Mouse (Mus musculus): ENCODE measurements around the gene Ctsw.

- TF ChIP-seq CTCF (IDR thresholded peaks at IDR 0.05; ENCODE audit: low read depth, low read length) (no peak), POLR2A (IDR thresholded peaks at IDR 0.05; ENCODE audit: extremely low read depth, insufficient read depth, low read length) (no peak)
Measured at GRCm38 (mm10) chr19:5425906-5426565, 42.3 kb downstream of the Ctsw start.
